Mouse (Mus musculus) hindbrain, embryonic 13.5 days (tissue): ENCODE measurements around the gene Fcrls. TPM values are rescaled to one million over a fixed set of nuclear protein-coding genes. Genes with fewer than 3 reads are reported as not detected.

Experiments used
- ATAC-seq: fragments of 200-750 bp; cut with Nextera tagmentation; 2 replicates; pipeline ENCODE4 v1.8.0; 2017; ENCODE audit warnings: moderate TSS enrichment; ENCODE audit not compliant: low FRiP score
- H3K27ac ChIP-seq: fragments of 300-500 bp; sonication (generic); 2 replicates; pipeline ENCODE4 v1.5.1; 2015; ENCODE audit warnings: inconsistent platforms, mild to moderate bottlenecking, moderate library complexity
- H3K27me3 ChIP-seq: fragments of 300-500 bp; sonication (generic); 2 replicates; pipeline ENCODE4 v1.6.1; 2015; ENCODE audit warnings: mild to moderate bottlenecking, inconsistent platforms
- H3K36me3 ChIP-seq: fragments of 300-500 bp; sonication (generic); 2 replicates; pipeline ENCODE4 v1.6.1; 2015; ENCODE audit warnings: mild to moderate bottlenecking, inconsistent platforms
- H3K4me1 ChIP-seq: fragments of 300-500 bp; sonication (generic); replicated peaks from 2 replicates; pipeline ENCODE4 v1.6.1; 2015; ENCODE audit warnings: inconsistent platforms
- H3K4me2 ChIP-seq: fragments of 300-500 bp; sonication (generic); 2 replicates; pipeline ENCODE4 v1.6.1; 2015; ENCODE audit warnings: inconsistent platforms, mild to moderate bottlenecking, moderate library complexity
- H3K4me3 ChIP-seq: fragments of 300-500 bp; sonication (generic); 2 replicates; pipeline ENCODE4 v1.5.1; 2015; ENCODE audit warnings: mild to moderate bottlenecking, inconsistent platforms
- H3K9ac ChIP-seq: fragments of 300-500 bp; sonication (generic); 2 replicates; pipeline ENCODE4 v1.6.1; 2015; ENCODE audit warnings: mild to moderate bottlenecking, inconsistent platforms
- H3K9me3 ChIP-seq: fragments of 300-500 bp; sonication (generic); 2 replicates; pipeline ENCODE4 v1.6.1; 2016; ENCODE audit warnings: inconsistent platforms
- WGBS: fragments of 180-500 bp; shearing (Covaris S2); methylation state at CpG from one replicate; pipeline ENCODE4 v1.1.7; 2015; 5-methylcytosine and 5-hydroxymethylcytosine counted together
- polyA plus RNA-seq: library from polyadenylated mRNA; unstranded; fragments of >200 nt; fragmentation: Nextera tagmentation; extraction: Ambion mirVana; gene quantifications from 2 replicates; pipeline ENCODE4 v1.2.1, GENCODE M21; 2015

Fcrls gene
- polyA plus RNA-seq, 1 experiment from 2014 or later: 13.6 TPM

- WGBS: 93% methylated on average over 19 of the region's 19 CpGs
- Histone ChIP-seq H3K27ac (no peak overlapping the region), H3K36me3 (no peaks in the 10 kb centered on the region), H3K4me1 (no peaks in the 10 kb centered on the region), H3K27me3 (no peaks in the 10 kb centered on the region), H3K9me3 (no peaks in the 10 kb centered on the region), H3K4me3 (no peak overlapping the region), H3K9ac (no peak overlapping the region), H3K4me2 (no peak overlapping the region)
- no peak for ATAC-seq
Measured at GRCm38 (mm10) chr3:87214221-87214864, 49.2 kb downstream of the Fcrls start.

GRCm38 (mm10) chr3:87206336-87207075, 57.0 kb downstream of the Fcrls start:
- Histone ChIP-seq H3K9me3 (no peaks in the 10 kb centered on the region), H3K27ac (no peak overlapping the region), H3K36me3 (no peaks in the 10 kb centered on the region), H3K9ac (no peak overlapping the region), H3K4me1 (no peaks in the 10 kb centered on the region), H3K4me3 (no peak overlapping the region), H3K4me2 (no peak overlapping the region), H3K27me3 (no peaks in the 10 kb centered on the region)
- WGBS: 89% methylated on average over 5 of the region's 5 CpGs
- ATAC-seq: no peak

Other genes starting within 250 kb of the Fcrls start
- gene Kirrel, start 89.0 kb downstream of the Fcrls start, polyA plus RNA-seq: 7.7 and 8.9 TPM in 2 replicates
- 0.09 TPM in 1 of 2 replicates, not detected in the other for gene Cd5l, start 94.1 kb upstream of the Fcrls start, polyA plus RNA-seq
- 0.23 and 0.26 TPM in 2 replicates for gene Fcrl1, start 112.6 kb upstream of the Fcrls start, polyA plus RNA-seq
- gene Fcrl5, start 172.0 kb upstream of the Fcrls start, polyA plus RNA-seq: not detected in 2 replicates